Mouse (Mus musculus) embryonic fibroblast, embryonic 13.5 days (primary cell): ENCODE results near the gene Pet100.

Source experiments
- CTCF ChIP-seq: IDR thresholded peaks from 2 replicates; pipeline ENCODE4 v1.5.1; 2011; ENCODE audit warnings: mild to moderate bottlenecking, control low read depth, low read length, moderate library complexity, borderline replicate concordance; ENCODE audit not compliant: insufficient read depth
- POLR2A ChIP-seq: IDR thresholded peaks from 2 replicates; pipeline ENCODE4 v1.6.1; 2011; ENCODE audit warnings: low read depth, mild to moderate bottlenecking, control low read depth, low read length, moderate library complexity

- TF ChIP-seq POLR2A (no peak), CTCF (no peak)
Measured at GRCm38 (mm10) chr8:3670388-3670787, 49.0 kb downstream of the Pet100 start.
